Mouse (Mus musculus) neural tube, embryonic 15.5 days (tissue): Measurements from ENCODE around the gene Rrp7a. TPM values are rescaled to one million over a fixed set of nuclear protein-coding genes. Genes with fewer than 3 reads are reported as not detected.

Experiments used
- ATAC-seq: fragments of 200-750 bp; cut with Nextera tagmentation; 2 replicates; pipeline ENCODE4 v1.8.0; 2017; ENCODE audit warnings: mild to moderate bottlenecking, moderate TSS enrichment, moderate library complexity; ENCODE audit not compliant: low FRiP score
- H3K27ac ChIP-seq: fragments of 300-500 bp; sonication (generic); replicated peaks from 2 replicates; pipeline ENCODE4 v1.5.1; 2015; ENCODE audit warnings: mild to moderate bottlenecking, inconsistent platforms
- H3K27me3 ChIP-seq: fragments of 300-500 bp; sonication (generic); replicated peaks from 2 replicates; pipeline ENCODE4 v1.6.1; 2015; ENCODE audit warnings: inconsistent platforms
- H3K36me3 ChIP-seq: fragments of 300-500 bp; sonication (generic); 2 replicates; pipeline ENCODE4 v1.6.1; 2015; ENCODE audit warnings: inconsistent platforms
- H3K4me1 ChIP-seq: fragments of 300-500 bp; sonication (generic); 2 replicates; pipeline ENCODE4 v1.6.1; 2015; ENCODE audit warnings: inconsistent platforms
- H3K4me2 ChIP-seq: fragments of 300-500 bp; sonication (generic); 2 replicates; pipeline ENCODE4 v1.6.1; 2015; ENCODE audit warnings: inconsistent platforms, mild to moderate bottlenecking, moderate library complexity
- H3K4me3 ChIP-seq: fragments of 300-500 bp; sonication (generic); replicated peaks from 2 replicates; pipeline ENCODE4 v1.5.1; 2015; ENCODE audit warnings: mild to moderate bottlenecking, inconsistent platforms
- H3K9ac ChIP-seq: fragments of 300-500 bp; sonication (generic); replicated peaks from 2 replicates; pipeline ENCODE4 v1.6.1; 2015; ENCODE audit warnings: mild to moderate bottlenecking, inconsistent platforms
- H3K9me3 ChIP-seq: fragments of 300-500 bp; sonication (generic); replicated peaks from 2 replicates; pipeline ENCODE4 v1.6.1; 2016; ENCODE audit warnings: inconsistent platforms
- WGBS: fragments of 180-500 bp; shearing (Covaris S2); methylation state at CpG from one replicate; pipeline ENCODE4 v1.1.7; 2015; ENCODE audit warnings: mixed read lengths; 5-methylcytosine and 5-hydroxymethylcytosine counted together
- polyA plus RNA-seq: library from polyadenylated mRNA; unstranded; fragments of >200 nt; fragmentation: Nextera tagmentation; extraction: Ambion mirVana; gene quantifications from 2 replicates; pipeline ENCODE4 v1.2.1, GENCODE M21; 2015

Rrp7a gene
- polyA plus RNA-seq, 1 experiment from 2014 or later: 77.4 TPM

DNA sequence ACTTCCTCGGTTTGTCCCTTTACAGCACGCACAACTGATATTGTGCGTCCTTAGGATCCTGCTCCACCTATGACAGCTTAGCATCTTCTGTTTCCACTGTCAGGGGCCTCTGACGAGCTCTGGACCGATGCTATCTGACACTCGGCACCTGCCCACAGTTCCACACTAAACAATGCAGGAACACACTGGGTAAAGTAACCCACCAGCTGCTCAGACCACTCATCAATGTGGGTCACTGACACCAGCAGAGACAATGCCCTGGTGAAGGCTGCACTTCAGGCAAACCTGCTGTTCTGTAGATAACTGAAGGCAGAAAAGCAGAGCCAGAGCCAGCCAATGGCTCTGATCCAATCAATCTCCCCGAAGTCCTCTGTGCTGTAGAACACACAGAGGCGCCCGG is 4.0 kb upstream of the Rrp7a start:
- no peak overlapping the region for H3K27ac ChIP-seq
- H3K4me2 ChIP-seq: no peak overlapping the region
- ATAC-seq: no peak
- 77% methylated on average over 9 of the region's 9 CpGs for WGBS
- peaks cover 62% of the 10 kb centered on the region for H3K36me3 ChIP-seq
- no peak overlapping the region for H3K4me3 ChIP-seq
- no peak overlapping the region for H3K9ac ChIP-seq
- H3K27me3 ChIP-seq: no peaks in the 10 kb centered on the region
- H3K4me1 ChIP-seq: peaks cover 6% of the 10 kb centered on the region
- no peaks in the 10 kb centered on the region for H3K9me3 ChIP-seq

DNA sequence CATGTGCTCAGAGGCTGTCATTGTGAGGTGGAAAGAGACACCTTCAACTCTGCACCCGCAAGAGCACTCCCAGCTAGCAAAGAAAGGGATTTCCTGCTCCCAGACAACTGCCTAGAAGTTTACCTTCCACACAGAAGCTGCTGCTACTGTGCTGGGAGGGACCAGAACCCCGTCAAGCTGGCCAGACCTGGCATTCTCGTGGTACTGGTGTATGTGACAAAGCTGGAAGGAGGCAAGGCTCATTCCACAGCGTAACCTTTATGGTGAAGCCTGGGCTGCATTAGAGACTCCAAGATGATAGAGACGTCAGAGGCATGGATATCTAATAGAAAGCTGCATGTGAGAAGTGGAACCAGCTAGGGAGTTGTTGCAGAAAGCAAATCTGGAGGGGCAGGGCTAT is 2.0 kb upstream of the Rrp7a start:
- Histone ChIP-seq H3K36me3 (peaks cover 48% of the 10 kb centered on the region), H3K27me3 (no peaks in the 10 kb centered on the region), H3K27ac (no peak overlapping the region), H3K4me3 (no peak overlapping the region), H3K4me1 (peaks cover 17% of the 10 kb centered on the region), H3K4me2 (no peak overlapping the region), H3K9ac (no peak overlapping the region), H3K9me3 (no peaks in the 10 kb centered on the region)
- no peak for ATAC-seq
- WGBS: 70% methylated on average over 5 of the region's 5 CpGs

- Histone ChIP-seq H3K9me3 (no peaks in the 10 kb centered on the region), H3K4me3 (peak overlapping the region; percentile 77), H3K36me3 (peaks cover 47% of the 10 kb centered on the region), H3K4me2 (peak overlapping the region; percentile 62), H3K27ac (peak overlapping the region; percentile 84), H3K9ac (peak overlapping the region; percentile 72), H3K4me1 (peaks cover 25% of the 10 kb centered on the region), H3K27me3 (no peaks in the 10 kb centered on the region)
- ATAC-seq: peak; percentile 73
- 4% methylated on average over 43 of the region's 43 CpGs for WGBS
These were observed 664 bp downstream of the Rrp7a start for GRCm38 (mm10) chr15:83121709-83122565.

- Histone ChIP-seq H3K4me2 (no peak overlapping the region), H3K9ac (no peak overlapping the region), H3K36me3 (peaks cover 42% of the 10 kb centered on the region), H3K27ac (no peak overlapping the region), H3K4me3 (no peak overlapping the region), H3K4me1 (peaks cover 37% of the 10 kb centered on the region), H3K9me3 (no peaks in the 10 kb centered on the region), H3K27me3 (no peaks in the 10 kb centered on the region)
- no peak for ATAC-seq
- 56% methylated on average over 7 of the region's 7 CpGs for WGBS
These were observed 4.2 kb downstream of the Rrp7a start for GRCm38 (mm10) chr15:83118360-83118759.

- Histone ChIP-seq H3K4me3 (no peak overlapping the region), H3K27ac (no peak overlapping the region), H3K4me1 (peaks cover 33% of the 10 kb centered on the region), H3K9me3 (no peaks in the 10 kb centered on the region), H3K4me2 (no peak overlapping the region), H3K9ac (no peak overlapping the region), H3K27me3 (no peaks in the 10 kb centered on the region), H3K36me3 (peaks cover 41% of the 10 kb centered on the region)
- no peak for ATAC-seq
- WGBS: 56% methylated on average over 6 of the region's 6 CpGs
These were observed 7.5 kb downstream of the Rrp7a start for GRCm38 (mm10) chr15:83115071-83115470.

- H3K27ac ChIP-seq: 0 out of 2 replicates have a peak overlapping the region, but pooled peaks have one; percentile 33
These were observed 8.5 kb downstream of the Rrp7a start for GRCm38 (mm10) chr15:83114106-83114505.

DNA sequence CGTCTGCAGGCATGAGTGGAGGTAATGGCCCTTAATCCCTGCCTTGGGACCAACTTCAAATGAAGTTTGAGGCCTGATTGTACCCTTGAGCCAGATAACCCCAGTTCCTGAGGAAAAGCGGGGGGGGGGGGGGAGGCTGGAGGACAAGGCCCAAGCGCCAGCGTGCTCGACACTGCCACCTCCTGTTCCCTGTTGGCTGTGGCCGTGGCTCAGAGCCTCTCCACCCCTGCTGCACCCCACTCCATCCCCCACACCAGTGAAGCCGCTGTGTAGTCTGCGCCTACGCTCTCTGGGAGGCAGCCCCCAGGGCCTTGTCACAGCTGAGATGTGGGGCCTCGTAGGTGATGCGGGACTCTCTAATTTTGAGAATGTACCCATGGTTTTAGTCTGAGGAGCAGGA is 9.7 kb downstream of the Rrp7a start:
- Histone ChIP-seq H3K9me3 (no peaks in the 10 kb centered on the region), H3K27ac (0 out of 2 replicates have a peak overlapping the region, but pooled peaks have one; percentile 34), H3K36me3 (peaks cover 22% of the 10 kb centered on the region), H3K9ac (no peak overlapping the region), H3K4me3 (no peak overlapping the region), H3K4me2 (peak overlapping the region; percentile 15; the same call in 1 of the 2 replicates), H3K4me1 (peaks cover 23% of the 10 kb centered on the region), H3K27me3 (no peaks in the 10 kb centered on the region)
- 8% methylated on average over 11 of the region's 11 CpGs for WGBS
- peak; percentile 70 for ATAC-seq

More at GRCm38 (mm10) chr15:83114106-83114505, 8.5 kb downstream of the Rrp7a start:
- no peaks in the 10 kb centered on the region for H3K27me3 ChIP-seq
- H3K9me3 ChIP-seq: no peaks in the 10 kb centered on the region
- no peak overlapping the region for H3K4me2 ChIP-seq
- H3K9ac ChIP-seq: no peak overlapping the region
- WGBS: 71% methylated on average over 9 of the region's 9 CpGs
- H3K4me1 ChIP-seq: peaks cover 31% of the 10 kb centered on the region
- no peak overlapping the region for H3K4me3 ChIP-seq
- no peak for ATAC-seq
- peaks cover 32% of the 10 kb centered on the region for H3K36me3 ChIP-seq

- WGBS: 83% methylated on average over 7 of the region's 7 CpGs
- no peak for ATAC-seq
- Histone ChIP-seq H3K4me3 (no peak overlapping the region), H3K27me3 (0 out of 2 replicates have a peak, but pooled peaks cover 4% of the 10 kb centered on the region), H3K4me1 (peaks cover 28% of the 10 kb centered on the region), H3K36me3 (peaks cover 12% of the 10 kb centered on the region), H3K9ac (no peak overlapping the region), H3K27ac (no peak overlapping the region), H3K9me3 (no peaks in the 10 kb centered on the region), H3K4me2 (no peak overlapping the region)
These were observed 10.7 kb downstream of the Rrp7a start for GRCm38 (mm10) chr15:83111874-83112273.

- no peak for ATAC-seq
- Histone ChIP-seq H3K4me2 (no peak overlapping the region), H3K36me3 (peaks cover 7% of the 10 kb centered on the region; the same call in 1 of the 2 replicates), H3K4me3 (no peak overlapping the region), H3K27ac (no peak overlapping the region), H3K9me3 (no peaks in the 10 kb centered on the region), H3K4me1 (peaks cover 28% of the 10 kb centered on the region), H3K27me3 (0 out of 2 replicates have a peak, but pooled peaks cover 4% of the 10 kb centered on the region), H3K9ac (no peak overlapping the region)
- 68% methylated on average over 6 of the region's 6 CpGs for WGBS
These were observed 11.3 kb downstream of the Rrp7a start for GRCm38 (mm10) chr15:83111290-83111689.

DNA sequence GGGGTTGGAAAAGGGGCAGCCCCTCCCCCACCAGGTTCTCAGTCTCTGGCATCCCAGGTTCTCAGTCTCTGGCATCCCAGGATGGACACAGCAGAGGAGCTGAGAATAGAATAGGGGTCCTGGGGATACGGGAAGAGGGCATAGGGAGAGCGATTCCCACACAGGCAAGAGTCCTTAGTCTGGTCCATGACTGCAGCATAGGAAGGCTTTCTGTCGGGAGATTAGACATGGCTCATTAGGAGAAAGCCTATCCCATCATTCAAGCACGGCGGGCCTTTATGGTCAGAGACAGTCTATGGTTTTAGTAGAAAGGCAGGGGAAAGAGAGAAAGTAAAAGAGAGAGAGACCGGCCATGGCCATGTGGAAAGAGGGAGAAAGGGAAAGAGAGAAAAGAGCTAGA is 14.8 kb downstream of the Rrp7a start:
- ATAC-seq: no peak
- Histone ChIP-seq H3K36me3 (no peaks in the 10 kb centered on the region), H3K4me1 (peaks cover 10% of the 10 kb centered on the region), H3K4me2 (no peak overlapping the region), H3K9ac (no peak overlapping the region), H3K27ac (no peak overlapping the region), H3K9me3 (no peaks in the 10 kb centered on the region), H3K27me3 (0 out of 2 replicates have a peak, but pooled peaks cover 4% of the 10 kb centered on the region), H3K4me3 (no peak overlapping the region)
- 26% methylated on average over 6 of the region's 6 CpGs for WGBS

GRCm38 (mm10) chr15:83106426-83106825 is 16.2 kb downstream of the Rrp7a start:
- Histone ChIP-seq H3K4me3 (no peak overlapping the region), H3K4me2 (no peak overlapping the region), H3K27me3 (peaks cover 6% of the 10 kb centered on the region; the same call in 1 of the 2 replicates), H3K27ac (no peak overlapping the region), H3K9me3 (no peaks in the 10 kb centered on the region), H3K9ac (no peak overlapping the region), H3K4me1 (peaks cover 5% of the 10 kb centered on the region; the same call in 1 of the 2 replicates), H3K36me3 (no peaks in the 10 kb centered on the region)
- WGBS: 69% methylated on average over 6 of the region's 6 CpGs
- no peak for ATAC-seq

GRCm38 (mm10) chr15:83103111-83103510 is 19.5 kb downstream of the Rrp7a start:
- no peak for ATAC-seq
- no peak overlapping the region for H3K27ac ChIP-seq

More at GRCm38 (mm10) chr15:83103111-83103510, 19.5 kb downstream of the Rrp7a start:
- Histone ChIP-seq H3K9ac (no peak overlapping the region), H3K36me3 (no peaks in the 10 kb centered on the region), H3K9me3 (no peaks in the 10 kb centered on the region), H3K27me3 (peaks cover 15% of the 10 kb centered on the region; the same call in 1 of the 2 replicates), H3K4me2 (no peak overlapping the region), H3K4me3 (no peak overlapping the region), H3K4me1 (peaks cover 21% of the 10 kb centered on the region)
- 50% methylated on average over 1 of the region's 1 CpGs for WGBS
